Mouse (Mus musculus): ENCODE results near the gene Acbd3. TPM values are rescaled to one million over a fixed set of nuclear protein-coding genes. Genes with fewer than 3 reads are reported as not detected.

The Acbd3 gene
- total and polyA plus RNA-seq, 3 experiments = 17.8 to 23.2 TPM; not detected in 1

GRCm38 (mm10) chr1:180763828-180764227 lies 38.0 kb downstream of the Acbd3 start:
- peaks cover 3% of the 10 kb centered on the region; the same call in 1 of the 2 replicates for H3K79me2 ChIP-seq (ENCODE audit: control insufficient read depth, insufficient read depth, low read length, poor library complexity)
- TF ChIP-seq ZC3H11A (IDR thresholded peaks at IDR 0.05; ENCODE audit: low read depth, low read length) (peak; percentile 89), BHLHE40 (IDR thresholded peaks at IDR 0.05; ENCODE audit: borderline replicate concordance, low read depth, low read length) (no peak), POLR2A (IDR thresholded peaks at IDR 0.05; ENCODE audit: control insufficient read depth in 1 of 2, insufficient read depth in 1 of 2, low read depth in 1 of 2, low read length in 2 of 2, poor library complexity in 1 of 2) (no peak), ETS1 (IDR thresholded peaks at IDR 0.05; ENCODE audit: low read depth, low read length) (no peak), MXI1 (IDR thresholded peaks at IDR 0.05; ENCODE audit: low read depth, low read length) (no peak), NRF1 (IDR thresholded peaks at IDR 0.05; ENCODE audit: insufficient read depth, low read depth, low read length, poor library complexity, severe bottlenecking) (no peak), E2F4 (IDR thresholded peaks at IDR 0.05; ENCODE audit: borderline replicate concordance, low read depth, low read length) (no peak), SMC3 (IDR thresholded peaks at IDR 0.05; ENCODE audit: low read depth, low read length) (peak; percentile 92), MAFK (IDR thresholded peaks at IDR 0.05; ENCODE audit: borderline replicate concordance, low read depth, low read length) (no peak), ZKSCAN1 (IDR thresholded peaks at IDR 0.05; ENCODE audit: low read depth, low read length) (no peak), ZMIZ1 (IDR thresholded peaks at IDR 0.05; ENCODE audit: low read depth, low read length) (no peak), HCFC1 (IDR thresholded peaks at IDR 0.05; ENCODE audit: low read depth, low read length) (no peak), TCF12 (IDR thresholded peaks at IDR 0.05; ENCODE audit: low read depth, low read length) (no peak), CTCF (IDR thresholded peaks at IDR 0.05 in 2 of 3, conservative IDR thresholded peaks at IDR 0.05 in 1 of 3; ENCODE audit: control insufficient read depth in 1 of 3, insufficient read depth in 1 of 3, low read depth in 2 of 3, low read length in 3 of 3, poor library complexity in 1 of 3, severe bottlenecking in 1 of 3) (peak; percentile 85 to 97 (median 93)), RAD21 (IDR thresholded peaks at IDR 0.05; ENCODE audit: low read depth, low read length) (peak; percentile 94), TBP (IDR thresholded peaks at IDR 0.05; ENCODE audit: low read depth, low read length) (peak; percentile 39; the same call in 1 of the 2 replicates), USF2 (IDR thresholded peaks at IDR 0.05; ENCODE audit: borderline replicate concordance in 1 of 2, insufficient read depth in 1 of 2, low read depth in 1 of 2, low read length in 2 of 2) (no peak), TAL1 (IDR thresholded peaks at IDR 0.05; ENCODE audit: low read length) (no peak), SIN3A (IDR thresholded peaks at IDR 0.05; ENCODE audit: low read length) (peak; percentile 51; the same call in 1 of the 2 replicates), POLR2AphosphoS2 (IDR thresholded peaks at IDR 0.05; ENCODE audit: low read length) (no peak), CHD1 (IDR thresholded peaks at IDR 0.05; ENCODE audit: low read depth, low read length) (no peak), CHD2 (IDR thresholded peaks at IDR 0.05; ENCODE audit: low read length) (no peak), MEF2A (IDR thresholded peaks at IDR 0.05; ENCODE audit: extremely low read depth, insufficient replicate concordance, low read depth, low read length, poor library complexity, severe bottlenecking) (no peak), KAT2A (conservative IDR thresholded peaks at IDR 0.05; ENCODE audit: low read depth, low read length) (no peak), JUND (IDR thresholded peaks at IDR 0.05; ENCODE audit: low read depth, low read length) (no peak), RCOR1 (IDR thresholded peaks at IDR 0.05; ENCODE audit: low read depth, low read length) (no peak), ZNF384 (IDR thresholded peaks at IDR 0.05; ENCODE audit: low read depth, low read length) (no peak), MYB (IDR thresholded peaks at IDR 0.05; ENCODE audit: low read depth, low read length) (no peak), ELF1 (IDR thresholded peaks at IDR 0.05; ENCODE audit: low read depth, low read length) (no peak), MAZ (IDR thresholded peaks at IDR 0.05; ENCODE audit: low read depth, low read length) (no peak), UBTF (IDR thresholded peaks at IDR 0.05; ENCODE audit: borderline replicate concordance, insufficient read depth, low read depth, low read length) (no peak), MAX (IDR thresholded peaks at IDR 0.05; ENCODE audit: low read length) (no peak), EP300 (IDR thresholded peaks at IDR 0.05; ENCODE audit: low read depth in 1 of 2, low read length in 2 of 2) (no peak), MYC (IDR thresholded peaks at IDR 0.05; ENCODE audit: low read depth, low read length) (0 out of 2 replicates have a peak, but pooled peaks have one; percentile 36)
- H3K4me3 ChIP-seq (ENCODE audit: control insufficient read depth in 1 of 2, insufficient read depth in 1 of 2, low read depth in 2 of 2, low read length in 2 of 2) = 0 out of 4 replicates have a peak overlapping the region, but pooled peaks of 1 of the 2 experiments have one; percentile 2
- no peaks in the 10 kb centered on the region for H3K27me3 ChIP-seq (ENCODE audit: control insufficient read depth in 1 of 2, insufficient read depth in 2 of 2, low read length in 2 of 2)
- H3K4me1 ChIP-seq (ENCODE audit: control insufficient read depth in 1 of 2, insufficient read depth in 2 of 2, low read length in 2 of 2) = peaks cover 3 to 14% of the 10 kb centered on the region in 2 experiments; a peak in 3 of 4 replicates
- H3K36me3 ChIP-seq (ENCODE audit: control insufficient read depth in 1 of 2, insufficient read depth in 2 of 2, low read length in 2 of 2) = no peaks in the 10 kb centered on the region; a peak in 1 of 4 replicates
- H3K9ac ChIP-seq (ENCODE audit: control insufficient read depth, low read depth, low read length, poor library complexity, severe bottlenecking) = peak overlapping the region; percentile 24
- no peaks in the 10 kb centered on the region for H3K9me3 ChIP-seq (replicated peaks; ENCODE audit: insufficient read depth, low read length)
- DNase-seq (ENCODE audit: low read depth, low spot score) = peak; percentile 90
- H3K27ac ChIP-seq (ENCODE audit: control insufficient read depth, low read depth, low read length) = no peak overlapping the region

Measured in MEL (cell line).